Mouse (Mus musculus) kidney, postnatal 14 days (tissue): ENCODE data around the gene Inpp5k.

Experiments
- DNase-seq: peaks from one replicate; pipeline ENCODE4 v3.0.0; 2022; ENCODE audit warnings: mixed read lengths

Inpp5k gene

GRCm38 (mm10) chr11:75620136-75620780 lies 10.5 kb upstream of the Inpp5k start:
- DNase-seq = no peak

- DNase-seq = peak; percentile 39
Observed at GRCm38 (mm10) chr11:75621426-75621825, 9.4 kb upstream of the Inpp5k start.

DNA sequence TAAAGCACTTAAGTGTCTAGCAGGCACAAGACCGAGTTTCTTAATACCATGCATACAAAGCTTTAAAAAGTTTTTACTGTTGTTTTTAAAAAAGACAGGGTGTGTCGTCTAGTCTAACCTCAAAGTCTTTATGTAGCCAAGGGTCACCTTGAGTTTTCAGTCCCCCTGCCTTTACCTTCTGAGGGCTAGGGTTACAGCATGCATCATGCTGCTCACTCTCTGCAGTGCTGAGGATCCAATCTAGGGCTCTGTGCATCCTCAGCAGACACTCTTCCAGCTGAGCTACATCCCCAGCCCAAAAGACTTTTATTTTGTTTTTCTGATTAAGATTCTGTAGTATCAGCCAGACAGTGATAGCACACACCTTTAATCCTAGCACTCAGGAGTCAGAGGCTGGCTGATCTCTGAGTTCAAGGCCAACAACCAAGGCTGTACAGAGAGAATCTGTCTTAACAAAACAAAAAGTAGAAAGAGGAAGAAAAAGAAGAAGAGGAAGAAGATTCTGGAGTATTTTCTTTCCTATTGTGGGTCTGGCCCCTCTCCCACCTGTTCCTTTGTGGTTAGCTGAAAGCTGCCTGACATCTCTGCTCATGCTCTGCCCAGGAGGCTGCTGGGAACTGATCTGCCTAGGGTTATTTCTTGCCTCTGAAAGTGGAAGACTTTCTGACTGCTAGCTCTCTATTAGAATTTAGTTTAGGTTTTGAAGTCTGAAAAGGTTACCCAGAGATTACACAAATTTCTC lies 8.0 kb upstream of the Inpp5k start:
- DNase-seq = no peak

DNA sequence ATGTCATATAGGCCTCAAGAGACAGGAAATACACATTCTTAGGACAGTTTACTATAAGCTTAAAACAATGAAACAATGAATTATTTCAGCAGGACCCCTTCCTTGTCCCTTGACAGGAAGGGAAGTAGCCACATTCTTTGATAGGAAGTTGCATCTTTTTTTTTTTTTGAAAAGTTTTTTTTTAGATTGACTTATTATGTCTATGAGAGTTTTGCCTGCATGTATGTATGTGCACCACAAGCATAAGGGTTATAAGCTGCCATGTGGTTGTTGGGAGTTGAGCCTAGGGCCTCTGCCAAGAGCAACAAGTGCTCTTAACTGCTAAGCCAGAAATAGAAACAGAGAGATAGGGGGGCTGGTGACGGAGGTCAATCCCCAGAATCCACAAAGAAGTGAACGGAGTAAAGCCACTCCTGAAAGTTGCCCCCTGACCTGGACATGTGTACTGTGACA lies 6.7 kb upstream of the Inpp5k start:
- DNase-seq = peak; percentile 29

DNA sequence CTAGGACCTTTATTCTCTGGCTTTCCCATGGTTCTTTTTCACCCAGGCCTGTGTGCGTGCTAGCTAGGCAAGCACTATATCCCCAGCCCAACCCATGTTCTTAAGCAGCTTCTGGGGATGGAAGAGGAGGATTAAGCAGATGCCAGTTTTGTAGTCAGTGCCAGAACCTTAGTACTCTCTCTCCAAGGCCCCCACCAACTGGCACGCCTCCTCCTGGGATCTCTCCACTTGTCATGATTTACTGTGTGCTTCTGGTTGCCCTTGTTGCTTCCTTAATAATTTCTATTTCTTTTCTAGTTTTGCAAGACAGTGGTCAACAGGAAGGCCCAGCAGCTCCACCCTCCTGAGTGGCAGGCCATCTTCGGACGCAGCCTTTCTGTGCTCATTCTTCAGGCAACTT lies 5.0 kb upstream of the Inpp5k start:
- DNase-seq = peak; percentile 50

DNA sequence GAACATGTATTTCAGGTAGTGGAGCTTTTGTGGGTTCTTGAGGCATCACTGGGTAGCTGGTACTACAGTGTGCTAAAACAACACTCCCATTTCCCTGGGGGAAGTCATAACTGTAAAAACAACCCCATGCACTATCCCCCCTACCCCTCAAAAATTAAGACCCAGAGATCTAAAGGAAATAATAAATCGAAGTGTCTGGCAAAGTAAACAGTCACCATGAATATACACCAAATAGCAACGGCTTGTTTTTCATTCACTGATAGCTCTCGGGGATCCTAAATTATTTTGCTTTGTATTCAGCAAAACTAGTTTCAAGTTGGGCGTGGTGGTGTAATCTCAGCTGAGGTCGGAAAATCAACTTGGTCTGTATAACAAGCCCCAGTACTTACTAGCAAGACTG lies 690 bp upstream of the Inpp5k start:
- no peak for DNase-seq

GRCm38 (mm10) chr11:75631561-75632225 lies 905 bp downstream of the Inpp5k start:
- DNase-seq = peak; percentile 66

DNA sequence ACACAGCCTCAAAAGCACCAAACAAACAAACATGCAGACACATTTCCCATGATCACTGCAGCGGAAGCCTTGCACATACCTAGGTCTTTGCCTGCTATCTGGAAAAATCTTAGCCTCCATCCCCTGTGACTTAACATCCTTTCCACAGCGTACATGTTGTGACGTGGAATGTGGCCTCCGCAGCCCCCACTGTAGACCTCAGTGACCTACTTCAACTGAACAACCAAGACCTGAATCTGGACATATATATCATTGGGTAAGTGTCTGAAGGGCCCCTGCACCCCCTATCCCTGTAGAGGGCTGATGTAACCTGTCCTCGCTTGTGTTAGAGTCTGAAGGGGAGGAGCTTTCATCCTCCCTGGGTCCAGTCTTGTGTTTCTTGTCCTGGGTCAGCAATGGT lies 2.1 kb downstream of the Inpp5k start:
- DNase-seq = no peak

DNA sequence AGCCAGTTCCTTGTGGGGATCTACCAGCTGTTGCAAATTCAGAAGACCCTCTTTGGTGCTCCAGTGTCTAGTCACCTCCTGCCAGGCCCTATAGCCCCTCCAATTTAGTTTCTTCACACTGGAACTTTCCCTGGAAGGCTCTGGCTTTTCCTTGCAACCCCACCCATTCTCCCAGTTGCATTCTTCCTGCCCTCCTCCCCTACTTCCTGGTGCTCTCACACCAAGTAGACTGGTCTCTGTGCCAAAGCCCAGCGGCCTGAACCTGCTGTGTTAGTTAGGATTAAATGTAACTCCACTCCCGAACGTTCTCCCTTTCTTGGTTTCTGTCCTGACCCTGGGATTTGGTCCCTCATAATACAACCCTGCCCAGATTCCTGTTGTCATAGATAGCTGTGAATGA lies 4.0 kb downstream of the Inpp5k start:
- DNase-seq = peak; percentile 28

- DNase-seq = peak; percentile 79
Observed at GRCm38 (mm10) chr11:75635315-75635714, 4.5 kb downstream of the Inpp5k start.

- DNase-seq = no peak
Observed at GRCm38 (mm10) chr11:75643323-75643722, 12.5 kb downstream of the Inpp5k start.

DNA sequence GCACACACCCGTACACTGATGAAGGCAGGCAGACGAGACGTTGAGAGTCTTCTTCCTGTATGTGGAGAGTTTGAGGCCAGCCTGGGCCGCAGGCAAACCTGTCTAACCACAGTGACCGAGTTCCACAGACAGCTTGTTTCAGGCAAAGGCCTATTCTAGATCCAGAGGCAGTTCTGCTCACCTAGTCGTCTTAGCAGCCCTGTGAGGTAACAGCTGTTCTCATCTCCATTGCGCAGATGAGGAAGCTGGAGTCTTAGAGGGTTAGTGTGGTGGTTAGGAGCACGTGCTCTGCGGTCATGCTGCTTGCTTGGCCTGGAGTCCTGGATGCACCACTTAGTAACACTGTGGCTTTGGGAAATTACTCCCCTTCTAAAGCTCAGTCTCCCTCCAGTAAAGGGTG lies 13.9 kb downstream of the Inpp5k start:
- no peak for DNase-seq

DNA sequence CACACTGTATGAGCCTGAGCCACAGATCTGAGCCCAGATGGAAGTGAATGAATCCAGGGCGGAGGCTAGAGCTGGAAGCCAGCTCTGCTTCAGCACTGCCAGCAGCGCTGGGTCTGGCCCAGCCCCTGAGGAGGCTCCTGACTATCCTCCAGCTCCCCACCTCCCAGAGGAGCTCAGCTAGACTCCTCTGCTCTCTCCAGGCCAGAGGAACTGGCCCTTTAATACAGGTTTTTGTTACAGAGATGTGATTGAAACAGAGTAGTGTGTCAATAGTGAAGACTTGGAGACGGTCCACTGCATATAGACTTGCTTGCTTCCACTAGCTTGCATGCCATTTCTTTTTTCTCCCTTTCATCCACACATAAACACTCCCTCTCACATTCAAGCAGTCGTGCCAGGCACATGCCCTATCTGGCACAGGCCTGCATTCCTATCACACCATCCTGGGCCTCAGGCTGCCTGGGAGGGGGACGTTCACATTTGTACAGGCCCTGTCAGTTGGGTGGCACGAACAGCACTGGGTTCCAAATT lies 17.0 kb downstream of the Inpp5k start:
- DNase-seq = peak; percentile 36

GRCm38 (mm10) chr11:75649155-75649561 lies 18.4 kb downstream of the Inpp5k start:
- DNase-seq = peak; percentile 71

- DNase-seq = peak; percentile 69
Observed at GRCm38 (mm10) chr11:75650311-75650710, 19.5 kb downstream of the Inpp5k start, which contains the start of gene Myo1c. Gene Myo1c (plus strand): TSS chr11:75650504.

DNA sequence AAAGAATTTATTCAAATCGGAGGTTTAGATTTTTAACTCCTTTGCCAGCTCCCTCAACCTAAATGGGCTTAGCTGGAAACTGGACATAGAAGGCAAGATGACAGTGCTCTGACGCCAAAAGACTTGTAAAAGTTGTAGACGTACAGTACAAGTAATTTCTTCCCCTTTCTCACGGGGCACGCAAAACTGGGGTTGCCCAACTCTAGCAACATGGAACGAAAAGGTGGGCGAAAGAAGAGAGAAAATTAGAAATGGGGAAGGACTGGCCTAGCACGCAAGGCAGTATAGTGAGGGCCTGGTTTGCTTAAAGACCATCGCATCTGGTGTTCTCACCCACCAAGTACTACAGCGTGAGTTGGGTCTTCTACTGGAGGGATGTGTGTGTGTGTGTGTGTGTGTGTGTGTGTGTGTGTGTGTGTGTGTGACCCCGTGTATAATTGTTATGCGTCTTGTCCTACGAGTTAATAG lies 20.2 kb downstream of the Inpp5k start:
- DNase-seq = no peak

DNA sequence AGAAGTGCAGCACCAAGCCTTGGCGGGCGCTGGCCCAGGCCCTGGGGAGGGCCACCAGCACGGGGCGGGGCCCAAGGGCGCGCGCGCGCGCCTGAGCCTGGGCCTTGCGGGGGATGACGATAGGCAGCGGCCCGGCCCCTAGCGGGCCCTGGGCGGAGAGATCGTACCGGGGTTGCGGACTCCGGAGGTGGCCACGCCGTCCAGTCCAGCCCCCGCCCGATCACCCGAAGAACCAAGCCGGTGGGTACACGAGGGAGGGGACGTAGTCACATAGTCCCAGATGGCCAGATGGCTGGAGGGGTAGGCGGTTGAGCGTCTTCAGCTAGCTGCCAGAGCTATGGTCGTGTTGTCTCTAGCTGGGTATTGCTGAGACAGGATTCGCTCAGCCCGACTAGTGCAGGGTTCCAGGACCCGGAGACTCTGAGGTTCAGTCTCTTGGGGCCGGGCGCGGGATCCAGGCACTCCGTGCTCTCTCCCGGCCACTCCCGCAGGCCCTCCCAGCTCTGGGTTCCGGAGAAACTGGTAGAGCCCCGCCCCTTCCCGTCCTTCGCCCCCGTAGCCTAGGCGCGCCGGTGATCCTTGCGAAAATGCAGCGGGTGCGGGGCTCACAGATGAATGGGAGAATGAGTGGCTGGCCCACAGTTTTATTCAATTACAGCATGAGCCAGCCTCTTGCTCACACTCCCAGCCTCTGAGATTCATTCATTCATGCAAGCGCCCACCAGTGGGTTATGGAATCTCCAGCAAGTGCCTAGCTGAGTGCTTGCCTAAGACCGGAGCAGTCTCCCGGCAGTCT lies 20.8 kb downstream of the Inpp5k start:
- DNase-seq = peak; percentile 91

- DNase-seq = peak; percentile 86
Observed at GRCm38 (mm10) chr11:75652222-75652941, 21.6 kb downstream of the Inpp5k start.

DNA sequence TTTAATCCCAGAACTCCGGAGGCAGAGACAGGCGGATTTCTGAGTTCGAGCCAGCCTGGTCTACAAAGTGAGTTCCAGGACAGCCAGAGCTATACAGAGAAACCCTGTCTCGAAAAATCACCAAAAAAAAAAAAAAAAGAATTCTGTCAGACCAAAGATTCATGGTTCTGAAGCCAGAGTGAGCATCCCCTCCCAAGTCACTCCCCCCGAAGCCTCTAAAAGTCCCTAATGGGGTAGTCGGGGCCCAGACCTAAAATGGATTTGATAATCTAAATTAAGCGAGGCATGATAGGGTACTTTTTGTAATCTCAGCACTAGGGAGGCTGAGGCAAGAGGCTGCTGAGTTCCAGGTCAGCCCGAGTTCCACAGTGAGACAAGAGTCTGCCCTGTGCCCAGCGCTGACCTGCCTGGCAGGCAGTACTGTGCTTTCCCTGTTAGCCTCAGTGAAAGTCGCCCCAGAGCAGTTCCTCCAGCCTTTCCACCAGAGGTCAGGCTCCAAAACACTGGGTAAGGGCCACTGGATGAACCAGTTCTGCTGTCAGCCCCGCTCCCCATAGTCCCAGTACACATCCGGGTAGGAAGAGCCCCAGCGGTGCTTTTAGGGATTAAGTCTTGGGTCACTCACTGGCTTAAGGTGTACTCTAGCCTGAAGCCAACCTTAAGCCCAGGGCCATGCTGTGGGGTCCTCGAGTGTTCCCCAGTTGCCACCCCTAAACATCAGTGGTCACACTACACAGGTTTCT lies 22.3 kb downstream of the Inpp5k start:
- DNase-seq = peak; percentile 69

DNA sequence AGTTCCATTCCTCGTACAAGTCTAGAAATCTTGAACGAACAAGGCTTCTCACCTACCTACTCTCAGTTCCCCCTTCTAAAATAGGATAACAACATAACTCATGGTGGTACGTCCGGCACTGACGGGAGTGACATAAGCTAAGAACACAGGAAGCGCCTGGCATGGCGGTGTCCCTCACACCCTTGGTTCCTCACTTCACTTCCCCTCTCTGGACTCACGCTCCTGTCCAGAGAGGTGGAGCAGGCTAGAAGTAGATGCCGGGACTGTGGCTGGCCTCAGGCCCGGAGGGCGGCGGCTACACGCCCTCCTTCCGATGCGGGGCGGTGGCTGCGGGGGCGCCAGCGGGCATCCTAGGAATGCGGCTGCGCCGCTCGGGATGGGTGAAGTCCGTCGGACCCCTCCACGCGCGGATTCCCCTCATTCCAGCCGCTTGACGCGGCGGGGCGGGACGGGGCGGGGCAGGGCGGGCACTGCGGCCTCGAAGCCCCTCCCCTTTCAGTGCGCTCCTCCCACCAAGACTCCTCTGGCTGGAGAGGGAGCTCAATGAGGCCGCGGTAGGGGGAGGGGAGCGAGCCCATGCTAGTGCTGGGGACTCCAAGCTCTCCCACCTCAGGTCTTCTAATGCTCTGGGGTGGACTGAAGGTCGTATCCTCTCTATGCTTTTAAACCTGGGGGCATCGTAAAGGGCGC lies 23.1 kb downstream of the Inpp5k start:
- peak; percentile 95 for DNase-seq
